In the genomic region with DNA sequence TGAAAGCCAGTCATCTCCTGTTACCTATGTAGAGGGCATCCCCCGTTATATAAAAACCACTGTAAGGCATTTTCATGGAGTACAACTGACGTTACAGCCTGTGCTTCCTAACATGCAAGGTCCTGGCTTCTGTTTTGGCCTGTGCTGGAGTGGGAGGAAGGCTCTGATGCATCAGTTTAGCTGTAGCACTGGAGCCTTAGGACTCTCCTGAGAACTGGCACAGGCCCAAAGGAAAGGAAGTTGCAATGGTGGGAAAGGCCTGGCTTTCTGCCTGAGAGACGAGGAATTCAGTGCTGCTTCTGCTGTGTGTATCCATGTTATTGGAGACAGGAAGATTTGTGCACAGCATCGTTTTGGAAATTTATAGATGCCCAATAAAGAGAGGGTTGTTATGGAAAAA, we compare ENCODE assay signal across 10 mouse cellular contexts.
DNase-seq lines count a peak whose midpoint lies in the region; ATAC-seq and TF ChIP-seq lines count a peak whose summit lies in the region.
"Had no signal": no experiment of that assay in that cellular context is flagged by ENCODE, and none has a peak within 500 bp of the region (broad histone marks: within the 10 kb centered on the region; RNA-seq: fewer than 3 reads in every experiment).

No protein-coding gene starts in this region.

- H3K36me3 ChIP-seq in hindbrain, postnatal 0 days (ENCODE audit: insufficient read depth, low read length): no peaks in the 10 kb centered on the region
- H3K36me3 ChIP-seq in hindbrain, embryonic 10.5 days: no peaks in the 10 kb centered on the region
- no peaks in the 10 kb centered on the region for H3K36me3 ChIP-seq in midbrain, postnatal 0 days (ENCODE audit: insufficient read depth, low read length)
- H3K36me3 ChIP-seq in midbrain, embryonic 15.5 days (replicated peaks): no peaks in the 10 kb centered on the region
- H3K36me3 ChIP-seq in kidney, postnatal 0 days (ENCODE audit: insufficient read depth, low read length): no peaks in the 10 kb centered on the region
- H3K36me3 ChIP-seq: hindbrain, embryonic 13.5 days; liver, embryonic 12.5 days had no signal

- DNase-seq in hindbrain, postnatal 0 days (ENCODE audit: low spot score): peak; percentile 43
- DNase-seq in hindbrain, embryonic 10.5 days (ENCODE audit: low spot score): no peak
- peak; percentile 38 for DNase-seq in midbrain, postnatal 0 days (ENCODE audit: low spot score)
- DNase-seq in kidney, postnatal 0 days (ENCODE audit: low spot score): peak; percentile 61
- no peak for DNase-seq in embryo, embryonic 9.5 days (ENCODE audit: extremely low spot score)
- DNase-seq in spleen, adult 18-20 months: no peak
- DNase-seq: cerebellum, adult 11-12 months had no signal

- ATAC-seq in hindbrain, postnatal 0 days: no peak
- ATAC-seq in midbrain, postnatal 0 days (ENCODE audit: low FRiP score): no peak
- no peak for ATAC-seq in midbrain, embryonic 15.5 days (replicated peaks)
- no peak for ATAC-seq in kidney, postnatal 0 days (replicated peaks; ENCODE audit: low FRiP score, low read depth)
- ATAC-seq: liver, embryonic 12.5 days had no signal

- no peaks in the 10 kb centered on the region for H3K4me1 ChIP-seq in hindbrain, postnatal 0 days (ENCODE audit: insufficient read depth, low read length)
- H3K4me1 ChIP-seq in hindbrain, embryonic 10.5 days (replicated peaks): no peaks in the 10 kb centered on the region
- no peaks in the 10 kb centered on the region for H3K4me1 ChIP-seq in midbrain, postnatal 0 days (ENCODE audit: insufficient read depth, low read length)
- H3K4me1 ChIP-seq in midbrain, embryonic 15.5 days: no peaks in the 10 kb centered on the region
- no peaks in the 10 kb centered on the region for H3K4me1 ChIP-seq in kidney, postnatal 0 days (replicated peaks; ENCODE audit: insufficient read depth, low read length)
- H3K4me1 ChIP-seq: hindbrain, embryonic 13.5 days; liver, embryonic 12.5 days had no signal

- no peak overlapping the region for H3K9ac ChIP-seq in hindbrain, postnatal 0 days (replicated peaks; ENCODE audit: low read length)
- H3K9ac ChIP-seq in midbrain, postnatal 0 days (replicated peaks; ENCODE audit: low read length, poor library complexity, severe bottlenecking): no peak overlapping the region
- no peak overlapping the region for H3K9ac ChIP-seq in midbrain, embryonic 15.5 days
- H3K9ac ChIP-seq in kidney, postnatal 0 days (ENCODE audit: low read depth, low read length): no peak overlapping the region
- H3K9ac ChIP-seq: hindbrain, embryonic 13.5 days; liver, embryonic 12.5 days had no signal

- H3K27me3 ChIP-seq in hindbrain, postnatal 0 days (ENCODE audit: insufficient read depth, low read length): no peaks in the 10 kb centered on the region
- no peaks in the 10 kb centered on the region for H3K27me3 ChIP-seq in hindbrain, embryonic 10.5 days (ENCODE audit: insufficient read depth, poor library complexity, severe bottlenecking)
- H3K27me3 ChIP-seq in midbrain, postnatal 0 days (ENCODE audit: insufficient read depth, low read length): no peaks in the 10 kb centered on the region
- H3K27me3 ChIP-seq in midbrain, embryonic 15.5 days (replicated peaks): no peaks in the 10 kb centered on the region
- no peaks in the 10 kb centered on the region for H3K27me3 ChIP-seq in kidney, postnatal 0 days (ENCODE audit: insufficient read depth, low read length)
- H3K27me3 ChIP-seq: hindbrain, embryonic 13.5 days; liver, embryonic 12.5 days had no signal

- H3K4me2 ChIP-seq in hindbrain, postnatal 0 days (ENCODE audit: low read depth, low read length): no peak overlapping the region
- no peak overlapping the region for H3K4me2 ChIP-seq in midbrain, postnatal 0 days (ENCODE audit: low read depth, low read length, poor library complexity, severe bottlenecking)
- no peak overlapping the region for H3K4me2 ChIP-seq in midbrain, embryonic 15.5 days
- H3K4me2 ChIP-seq in kidney, postnatal 0 days (ENCODE audit: low read length): no peak overlapping the region
- H3K4me2 ChIP-seq: hindbrain, embryonic 13.5 days; liver, embryonic 12.5 days had no signal

- TF ChIP-seq CTCF in hindbrain, postnatal 0 days (IDR thresholded peaks at IDR 0.05; ENCODE audit: low read depth): no peak
- TF ChIP-seq CTCF in midbrain, postnatal 0 days (IDR thresholded peaks at IDR 0.05): no peak
- no peak for TF ChIP-seq CTCF in kidney, postnatal 0 days (IDR thresholded peaks at IDR 0.05; ENCODE audit: low read depth)

- 59% methylated on average over 4 of the region's 4 CpGs for WGBS in hindbrain, postnatal 0 days
- WGBS in hindbrain, embryonic 10.5 days: 88% methylated on average over 4 of the region's 4 CpGs
- WGBS in midbrain, postnatal 0 days: 73% methylated on average over 4 of the region's 4 CpGs
- 83% methylated on average over 4 of the region's 4 CpGs for WGBS in midbrain, embryonic 15.5 days
- WGBS in kidney, postnatal 0 days: 45% methylated on average over 4 of the region's 4 CpGs

- H3K4me3 ChIP-seq in hindbrain, postnatal 0 days (ENCODE audit: low read length): no peak overlapping the region
- H3K4me3 ChIP-seq in hindbrain, embryonic 10.5 days: no peak overlapping the region
- no peak overlapping the region for H3K4me3 ChIP-seq in midbrain, postnatal 0 days (ENCODE audit: low read depth, low read length)
- H3K4me3 ChIP-seq in midbrain, embryonic 15.5 days: no peak overlapping the region
- H3K4me3 ChIP-seq in kidney, postnatal 0 days (replicated peaks; ENCODE audit: low read depth, low read length): no peak overlapping the region
- H3K4me3 ChIP-seq: hindbrain, embryonic 13.5 days; liver, embryonic 12.5 days had no signal

- no peaks in the 10 kb centered on the region for H3K9me3 ChIP-seq in hindbrain, postnatal 0 days (ENCODE audit: low read length)
- no peaks in the 10 kb centered on the region for H3K9me3 ChIP-seq in hindbrain, embryonic 10.5 days
- H3K9me3 ChIP-seq in midbrain, postnatal 0 days (ENCODE audit: low read length): no peaks in the 10 kb centered on the region
- no peaks in the 10 kb centered on the region for H3K9me3 ChIP-seq in midbrain, embryonic 15.5 days
- H3K9me3 ChIP-seq in kidney, postnatal 0 days (replicated peaks; ENCODE audit: low read length): no peaks in the 10 kb centered on the region
- H3K9me3 ChIP-seq: hindbrain, embryonic 13.5 days; liver, embryonic 12.5 days had no signal

- H3K27ac ChIP-seq in hindbrain, postnatal 0 days: no peak overlapping the region
- H3K27ac ChIP-seq in hindbrain, embryonic 10.5 days: no peak overlapping the region
- no peak overlapping the region for H3K27ac ChIP-seq in midbrain, postnatal 0 days (ENCODE audit: low read depth, low read length)
- H3K27ac ChIP-seq in midbrain, embryonic 15.5 days: no peak overlapping the region
- H3K27ac ChIP-seq in kidney, postnatal 0 days: no peak overlapping the region
- H3K27ac ChIP-seq: hindbrain, embryonic 13.5 days; liver, embryonic 12.5 days had no signal

Comparison
In these comparisons a context has a peak if more than half of its experiments do, and no peak if none do; other contexts are left out.
1. DNase-seq: peak in hindbrain, postnatal 0 days (single experiment), midbrain, postnatal 0 days (single experiment) and kidney, postnatal 0 days (single experiment); none in hindbrain, embryonic 10.5 days (single experiment), embryo, embryonic 9.5 days (single experiment) and spleen, adult 18-20 months (0 of 2).